Mouse (Mus musculus): ENCODE results near the gene Hadha.

Hadha gene

GRCm38 (mm10) chr5:30152413-30152812 is 2.5 kb downstream of the Hadha start:
- no peak for DNase-seq

- DNase-seq = no peak
These were observed 3.0 kb downstream of the Hadha start for GRCm38 (mm10) chr5:30152007-30152406.

- no peak for DNase-seq
These were observed 6.6 kb downstream of the Hadha start for GRCm38 (mm10) chr5:30148133-30148920.

DNA sequence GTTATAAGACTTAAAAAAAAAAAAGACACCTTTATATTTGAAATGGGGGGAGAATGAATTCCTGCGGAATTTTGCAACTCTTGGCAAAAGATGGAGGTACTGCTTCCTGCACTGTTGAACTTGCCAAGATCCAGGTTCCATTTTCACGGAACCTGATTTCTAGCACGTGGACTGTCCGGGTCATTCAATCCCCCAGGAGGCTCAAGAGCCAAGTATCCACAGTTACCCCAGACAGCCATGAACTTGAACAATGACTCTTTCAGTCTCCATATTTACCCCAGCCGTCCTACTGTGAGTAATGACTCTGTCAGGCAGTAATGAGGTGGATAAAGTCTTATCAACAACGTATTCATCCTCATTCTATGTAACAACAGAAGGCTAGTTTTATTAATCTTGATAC is 8.4 kb downstream of the Hadha start:
- no peak for DNase-seq

GRCm38 (mm10) chr5:30138193-30138592 is 16.8 kb downstream of the Hadha start:
- no peak for DNase-seq

GRCm38 (mm10) chr5:30137271-30137670 is 17.7 kb downstream of the Hadha start:
- DNase-seq = no peak

DNA sequence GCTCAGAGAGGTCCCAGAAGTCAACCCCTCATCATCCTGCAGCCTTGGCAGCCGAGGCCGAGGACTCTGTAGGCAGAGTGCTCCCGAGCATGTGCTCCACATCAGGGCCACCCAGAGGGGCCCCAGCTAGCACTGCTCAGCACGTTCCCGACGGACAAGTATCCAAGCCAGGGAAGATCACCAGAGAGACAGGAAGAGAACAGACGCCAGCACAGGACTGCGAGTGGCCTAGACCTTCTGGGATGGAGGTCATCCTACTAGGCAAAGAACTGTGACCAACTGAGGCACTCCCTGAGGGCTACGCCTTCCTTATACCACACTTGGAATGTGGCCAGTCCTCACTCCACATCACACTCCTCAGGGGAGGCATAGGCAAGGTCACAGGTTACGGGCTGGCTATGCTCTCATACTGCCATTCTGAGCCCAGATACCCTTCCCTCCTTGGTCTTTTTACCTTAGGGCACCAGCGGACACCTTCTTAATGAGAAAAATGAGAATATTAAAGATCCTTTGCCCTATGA is 19.2 kb downstream of the Hadha start:
- no peak for DNase-seq

DNA sequence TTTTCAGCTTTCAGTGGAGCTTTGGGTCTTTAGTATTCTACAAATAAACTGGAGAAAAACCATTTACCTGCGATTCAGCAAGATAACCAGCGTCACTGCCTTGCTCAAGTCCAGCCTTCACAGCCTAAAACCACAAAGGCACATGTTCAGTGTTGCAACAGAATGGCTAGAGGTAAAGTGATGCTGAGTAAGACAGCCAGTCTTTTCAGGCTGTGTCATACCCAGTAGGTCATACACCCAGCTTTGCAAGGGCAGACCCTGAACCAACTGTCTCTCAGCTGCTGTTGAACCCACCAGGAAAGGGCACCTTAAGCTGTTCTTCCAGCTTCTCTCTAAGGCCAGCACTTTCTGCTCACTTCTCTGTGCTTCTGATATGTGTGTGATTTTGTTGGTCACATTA is 22.8 kb downstream of the Hadha start:
- no peak for DNase-seq

GRCm38 (mm10) chr5:30131246-30131645 is 23.7 kb downstream of the Hadha start:
- no peak for DNase-seq

DNA sequence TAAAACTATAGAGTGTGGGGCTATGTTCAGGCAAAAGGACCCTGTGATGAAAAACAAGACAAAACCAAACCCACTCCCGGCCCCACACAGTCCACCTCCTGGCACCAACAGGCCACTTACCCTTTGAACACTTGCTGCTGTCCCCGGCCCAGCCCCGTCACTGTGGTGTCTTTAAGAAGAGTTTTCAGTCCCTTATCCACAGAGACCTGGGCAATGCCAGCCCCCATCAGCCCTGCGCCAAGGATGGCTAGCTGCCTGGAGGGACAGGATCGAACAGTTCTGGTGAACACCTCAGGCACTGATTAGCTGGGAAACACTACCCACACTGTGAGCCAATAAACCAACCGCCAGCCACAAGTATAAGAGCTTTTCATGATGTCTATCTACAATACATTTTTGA is 26.3 kb downstream of the Hadha start:
- DNase-seq = no peak

DNA sequence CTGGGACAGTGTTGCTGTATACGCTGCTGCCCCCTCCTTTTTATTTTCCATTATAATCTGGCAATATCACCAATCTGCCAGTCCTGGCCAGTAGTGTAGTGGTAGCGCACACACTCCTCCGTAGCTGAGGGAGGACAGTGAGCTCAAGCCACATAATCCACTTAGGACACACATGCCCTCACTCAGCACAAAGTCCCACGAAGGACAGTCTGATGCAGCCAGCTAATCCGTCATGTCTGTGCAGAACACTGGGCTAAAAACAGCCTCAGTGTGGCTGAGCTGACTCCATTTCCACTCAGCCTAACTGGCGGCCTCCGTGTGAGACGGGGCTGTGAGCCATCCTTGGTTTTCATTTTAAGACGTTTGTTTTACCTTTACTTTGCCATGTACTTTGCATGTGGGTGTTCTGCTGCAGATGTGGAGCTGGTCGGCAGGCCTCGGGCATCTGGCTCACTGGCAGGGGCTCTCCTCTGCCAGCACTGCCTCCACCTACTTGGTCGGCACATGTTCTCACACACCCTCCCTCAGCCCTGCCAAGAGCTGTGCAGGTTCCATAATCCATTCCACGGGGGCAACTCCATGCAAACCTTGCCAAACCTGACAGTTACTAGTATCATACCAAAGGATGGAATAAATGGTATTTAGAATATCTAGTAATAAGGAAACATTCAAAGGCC is 26.9 kb downstream of the Hadha start:
- DNase-seq = no peak

GRCm38 (mm10) chr5:30126756-30127155 is 28.2 kb downstream of the Hadha start:
- DNase-seq = no peak

- no peak for DNase-seq
These were observed 29.4 kb downstream of the Hadha start for GRCm38 (mm10) chr5:30125587-30125986.

DNA sequence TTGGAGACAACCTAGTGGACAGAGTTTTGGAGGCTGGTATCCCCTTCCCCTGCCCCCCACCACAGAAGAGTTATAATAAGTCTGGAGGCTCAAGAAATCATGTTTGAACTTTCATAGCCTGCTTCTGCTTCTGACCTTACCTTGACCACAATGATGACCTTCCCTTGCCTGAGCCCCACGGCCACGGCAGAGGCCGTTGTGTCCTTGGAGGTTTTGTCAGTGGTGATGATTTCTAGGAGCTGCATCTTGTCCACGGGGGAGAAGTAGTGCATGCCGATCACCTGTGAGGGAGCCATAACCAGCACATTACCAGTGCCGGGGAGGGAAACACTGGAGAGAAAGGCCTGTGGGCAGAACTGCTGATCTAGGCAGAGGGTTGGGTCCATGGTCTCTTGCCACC is 32.5 kb downstream of the Hadha start:
- DNase-seq = no peak

- DNase-seq = no peak
These were observed 34.9 kb downstream of the Hadha start for GRCm38 (mm10) chr5:30120106-30120505.

DNA sequence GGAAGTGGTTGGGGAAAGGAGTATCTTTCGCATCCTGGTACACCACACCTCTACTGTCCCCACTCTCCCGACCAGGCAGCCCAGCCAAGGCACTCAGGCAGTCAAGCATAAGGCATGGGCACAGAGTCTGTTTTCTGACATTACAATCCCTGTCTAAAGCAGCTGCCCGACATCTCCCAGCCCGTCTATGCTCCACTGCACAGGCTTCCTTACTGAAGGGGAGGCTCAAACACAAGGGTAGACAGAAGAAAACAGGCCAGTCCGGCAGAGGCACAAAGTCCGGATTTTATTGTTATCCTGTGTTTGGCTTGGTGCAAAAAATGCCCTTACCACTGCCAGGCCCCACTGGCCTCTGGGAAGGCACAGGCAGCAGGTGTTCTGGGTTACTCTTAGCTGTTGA is 35.8 kb downstream of the Hadha start:
- no peak for DNase-seq

- DNase-seq = no peak
These were observed 36.9 kb downstream of the Hadha start for GRCm38 (mm10) chr5:30118018-30118417.

- no peak for DNase-seq
These were observed 39.2 kb downstream of the Hadha start for GRCm38 (mm10) chr5:30115718-30116117.

GRCm38 (mm10) chr5:30114761-30115140 is 40.2 kb downstream of the Hadha start:
- DNase-seq = no peak

GRCm38 (mm10) chr5:30113881-30114760 is 40.8 kb downstream of the Hadha start:
- no peak for DNase-seq

GRCm38 (mm10) chr5:30112533-30113068 is 42.4 kb downstream of the Hadha start:
- DNase-seq = no peak

GRCm38 (mm10) chr5:30111771-30112170 is 43.2 kb downstream of the Hadha start:
- DNase-seq = no peak

- DNase-seq = no peak
These were observed 43.8 kb downstream of the Hadha start for GRCm38 (mm10) chr5:30111126-30111525.

Data from cerebellum, adult 9-11 months (tissue).